Mouse (Mus musculus): Measurements from ENCODE around the gene Tubg1. TPM values are rescaled to one million over a fixed set of nuclear protein-coding genes. Genes with fewer than 3 reads are reported as not detected.
"Not testable (repeated sequence)": the region's sequence is repeated elsewhere in the genome, so short reads cannot be mapped to it uniquely, and the experiment has no call there.

The Tubg1 gene
- polyA plus RNA-seq, 1 experiment = 19.2 TPM

- DNase-seq = no peak
- Histone ChIP-seq H3K4me1 (ENCODE audit: control insufficient read depth, insufficient read depth, low read length) (peaks cover 8% of the 10 kb centered on the region; the same call in 1 of the 2 replicates), H3K4me3 (ENCODE audit: insufficient read depth, low read depth, low read length) (peak overlapping the region; percentile 72), H3K27me3 (replicated peaks; ENCODE audit: control insufficient read depth, insufficient read depth, low read length) (no peaks in the 10 kb centered on the region), H3K27ac (ENCODE audit: insufficient read depth, low read depth, low read length) (peak overlapping the region; percentile 57), H3K36me3 (ENCODE audit: control insufficient read depth, insufficient read depth, low read length) (no peaks in the 10 kb centered on the region)
- no peak for TF ChIP-seq CTCF (conservative IDR thresholded peaks at IDR 0.05; ENCODE audit: insufficient read depth, insufficient read length, low read depth, low read length)
- TF ChIP-seq POLR2A (IDR thresholded peaks at IDR 0.05; ENCODE audit: low read depth, low read length) = no peak
- WGBS = under 1% methylated on average over 39 of the region's 39 CpGs
Measured at GRCm38 (mm10) chr11:101119131-101119760, 492 bp upstream of the Tubg1 start.

- DNase-seq = no peak
- no peaks in the 10 kb centered on the region for H3K27me3 ChIP-seq (replicated peaks; ENCODE audit: control insufficient read depth, insufficient read depth, low read length)
- 21% methylated on average over 19 of the region's 19 CpGs for WGBS
- H3K27ac ChIP-seq (ENCODE audit: insufficient read depth, low read depth, low read length) = peak overlapping the region; percentile 65
- peaks cover 8% of the 10 kb centered on the region; the same call in 1 of the 2 replicates for H3K4me1 ChIP-seq (ENCODE audit: control insufficient read depth, insufficient read depth, low read length)
- no peaks in the 10 kb centered on the region for H3K36me3 ChIP-seq (ENCODE audit: control insufficient read depth, insufficient read depth, low read length)
- TF ChIP-seq CTCF (conservative IDR thresholded peaks at IDR 0.05; ENCODE audit: insufficient read depth, insufficient read length, low read depth, low read length) = no peak
- no peak for TF ChIP-seq POLR2A (IDR thresholded peaks at IDR 0.05; ENCODE audit: low read depth, low read length)
- peak overlapping the region; percentile 75 for H3K4me3 ChIP-seq (ENCODE audit: insufficient read depth, low read depth, low read length)
Measured at GRCm38 (mm10) chr11:101120545-101121188, 929 bp downstream of the Tubg1 start.

GRCm38 (mm10) chr11:101124494-101124893 is 4.8 kb downstream of the Tubg1 start:
- H3K4me3 ChIP-seq (ENCODE audit: insufficient read depth, low read depth, low read length); H3K4me1 ChIP-seq (ENCODE audit: control insufficient read depth, insufficient read depth, low read length); H3K27me3 ChIP-seq (replicated peaks; ENCODE audit: control insufficient read depth, insufficient read depth, low read length); H3K27ac ChIP-seq (ENCODE audit: insufficient read depth, low read depth, low read length); DNase-seq; H3K36me3 ChIP-seq (ENCODE audit: control insufficient read depth, insufficient read depth, low read length): not testable (repeated sequence)
- WGBS = 95% methylated on average over 8 of the region's 8 CpGs

GRCm38 (mm10) chr11:101125008-101125407 is 5.3 kb downstream of the Tubg1 start:
- H3K36me3 ChIP-seq (ENCODE audit: control insufficient read depth, insufficient read depth, low read length); DNase-seq; H3K4me1 ChIP-seq (ENCODE audit: control insufficient read depth, insufficient read depth, low read length); H3K27ac ChIP-seq (ENCODE audit: insufficient read depth, low read depth, low read length); H3K4me3 ChIP-seq (ENCODE audit: insufficient read depth, low read depth, low read length); H3K27me3 ChIP-seq (replicated peaks; ENCODE audit: control insufficient read depth, insufficient read depth, low read length): not testable (repeated sequence)
- 93% methylated on average over 9 of the region's 9 CpGs for WGBS

GRCm38 (mm10) chr11:101127075-101127474 is 7.3 kb downstream of the Tubg1 start:
- H3K36me3 ChIP-seq (ENCODE audit: control insufficient read depth, insufficient read depth, low read length) = no peaks in the 10 kb centered on the region
- no peak overlapping the region for H3K4me3 ChIP-seq (ENCODE audit: insufficient read depth, low read depth, low read length)
- no peaks in the 10 kb centered on the region for H3K27me3 ChIP-seq (replicated peaks; ENCODE audit: control insufficient read depth, insufficient read depth, low read length)
- 100% methylated on average over 1 of the region's 1 CpGs for WGBS
- peak; percentile 23; the same call in 1 of the 2 replicates for TF ChIP-seq CTCF (conservative IDR thresholded peaks at IDR 0.05; ENCODE audit: insufficient read depth, insufficient read length, low read depth, low read length)
- no peak for TF ChIP-seq POLR2A (IDR thresholded peaks at IDR 0.05; ENCODE audit: low read depth, low read length)
- H3K4me1 ChIP-seq (ENCODE audit: control insufficient read depth, insufficient read depth, low read length) = no peaks in the 10 kb centered on the region
- no peak overlapping the region for H3K27ac ChIP-seq (ENCODE audit: insufficient read depth, low read depth, low read length)
- no peak for DNase-seq

- Histone ChIP-seq H3K27ac (ENCODE audit: insufficient read depth, low read depth, low read length) (no peak overlapping the region), H3K4me3 (ENCODE audit: insufficient read depth, low read depth, low read length) (no peak overlapping the region), H3K4me1 (ENCODE audit: control insufficient read depth, insufficient read depth, low read length) (no peaks in the 10 kb centered on the region), H3K27me3 (replicated peaks; ENCODE audit: control insufficient read depth, insufficient read depth, low read length) (no peaks in the 10 kb centered on the region), H3K36me3 (ENCODE audit: control insufficient read depth, insufficient read depth, low read length) (no peaks in the 10 kb centered on the region)
- no peak for DNase-seq
- WGBS = 79% methylated on average over 11 of the region's 11 CpGs
- TF ChIP-seq CTCF (conservative IDR thresholded peaks at IDR 0.05; ENCODE audit: insufficient read depth, insufficient read length, low read depth, low read length) (no peak), POLR2A (IDR thresholded peaks at IDR 0.05; ENCODE audit: low read depth, low read length) (no peak)
Measured at GRCm38 (mm10) chr11:101128996-101129577, 9.3 kb downstream of the Tubg1 start.

- Histone ChIP-seq H3K4me3 (ENCODE audit: insufficient read depth, low read depth, low read length) (no peak overlapping the region), H3K27me3 (replicated peaks; ENCODE audit: control insufficient read depth, insufficient read depth, low read length) (no peaks in the 10 kb centered on the region), H3K4me1 (ENCODE audit: control insufficient read depth, insufficient read depth, low read length) (no peaks in the 10 kb centered on the region), H3K27ac (ENCODE audit: insufficient read depth, low read depth, low read length) (no peak overlapping the region), H3K36me3 (ENCODE audit: control insufficient read depth, insufficient read depth, low read length) (no peaks in the 10 kb centered on the region)
- 37% methylated on average over 18 of the region's 18 CpGs for whole genome bisulfite sequencing
- DNase-seq = no peak
- TF ChIP-seq POLR2A (IDR thresholded peaks at IDR 0.05; ENCODE audit: low read depth, low read length) (no peak), CTCF (conservative IDR thresholded peaks at IDR 0.05; ENCODE audit: insufficient read depth, insufficient read length, low read depth, low read length) (no peak)
Measured at GRCm38 (mm10) chr11:101130056-101130756, 10.5 kb downstream of the Tubg1 start.
